Mouse (Mus musculus): ENCODE measurements around the gene Btbd10. TPM values are rescaled to one million over a fixed set of nuclear protein-coding genes. Genes with fewer than 3 reads are reported as not detected.

Btbd10 gene
- 17.4 TPM for total RNA-seq (2023)

GRCm38 (mm10) chr7:113368746-113369619, at the start of gene Btbd10:
Gene Btbd10 (minus strand): TSS chr7:113369392.

GRCm38 (mm10) chr7:113388470-113388869, 19.3 kb upstream of the Btbd10 start, which contains the start of gene Pth:
Gene Pth (minus strand): TSS chr7:113388570.

Other genes starting within 250 kb of the Btbd10 start
- gene Arntl, start 161.9 kb downstream of the Btbd10 start, total RNA-seq (2023), result 30.3 TPM
- gene Pth, start 19.2 kb upstream of the Btbd10 start, total RNA-seq (2023), result not detected
- gene Far1, start 144.4 kb upstream of the Btbd10 start, total RNA-seq (2023), result 46.7 TPM